Mouse (Mus musculus) cortical plate, adult 2 months (tissue): ENCODE measurements around the gene Ascl1.

Experiments used
- CTCF ChIP-seq: fragments of 200-500 bp; IDR thresholded peaks from 2 replicates; pipeline ENCODE4 v1.5.1; 2011; ENCODE audit warnings: mild to moderate bottlenecking, control low read depth, low read length; ENCODE audit not compliant: insufficient read depth; ENCODE audit errors: extremely low read depth
- POLR2A ChIP-seq: fragments of 200-500 bp; IDR thresholded peaks from 2 replicates; pipeline ENCODE4 v1.6.1; 2011; ENCODE audit warnings: mild to moderate bottlenecking, low read length, control low read depth; ENCODE audit not compliant: insufficient read depth; ENCODE audit errors: extremely low read depth

DNA sequence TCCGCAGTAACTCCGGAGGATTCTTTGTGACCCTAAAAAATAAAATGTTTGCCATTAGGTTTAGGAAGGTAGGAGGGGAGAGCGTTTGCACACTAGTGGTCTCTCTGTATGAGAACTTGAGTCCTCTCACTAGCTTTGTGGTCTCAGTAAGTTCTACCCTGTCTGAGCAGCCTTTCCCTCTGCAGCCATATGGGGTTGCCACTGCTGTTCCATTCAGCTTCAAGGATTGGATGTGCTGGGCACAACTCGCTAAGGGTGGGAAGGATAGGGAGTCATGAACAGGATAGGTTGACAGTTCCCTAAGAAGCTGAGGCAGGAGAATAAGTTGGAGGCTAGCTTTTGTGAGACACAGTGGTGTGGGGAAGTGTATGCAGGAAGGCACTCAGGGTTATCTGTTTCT, 716 bp upstream of the Ascl1 start:
- TF ChIP-seq CTCF (no peak), POLR2A (no peak)
